Mouse (Mus musculus): ENCODE results near the gene Alpk1. TPM values are rescaled to one million over a fixed set of nuclear protein-coding genes. Genes with fewer than 3 reads are reported as not detected.
A peak's percentile ranks its signal among the peaks of the same experiment; 100 is the strongest.

Gene Alpk1
- polyA plus RNA-seq, 1 experiment from 2014 or later: 0.37 TPM

DNA sequence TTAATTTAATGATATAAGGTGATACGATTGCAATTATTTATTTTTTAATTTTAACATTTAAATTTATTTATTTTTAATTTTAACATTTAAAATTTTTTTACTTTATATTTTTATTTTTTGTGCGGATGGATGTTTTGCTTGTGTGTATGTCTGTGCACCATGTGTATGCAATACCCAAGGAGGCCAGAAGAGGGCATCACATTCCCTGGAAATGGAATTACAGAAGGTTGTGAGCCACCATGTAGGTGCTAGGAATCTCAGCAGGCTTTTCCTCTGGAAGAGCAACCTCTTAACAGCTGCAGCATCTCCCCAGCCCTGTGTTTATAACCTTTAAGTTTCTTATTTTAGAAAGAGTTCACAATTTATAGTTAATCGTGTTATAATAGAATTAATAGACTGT lies 15.4 kb upstream of the Alpk1 start:
- H3K27ac ChIP-seq (replicated peaks; ENCODE audit: low read depth, low read length): no peak overlapping the region
- no peak for ATAC-seq (ENCODE audit: insufficient number of reproducible peaks, low FRiP score, low TSS enrichment, low read depth)
- H3K9me3 ChIP-seq (ENCODE audit: control insufficient read depth, low read length): no peaks in the 10 kb centered on the region
- WGBS: 94% methylated on average over 3 of the region's 3 CpGs
- no peaks in the 10 kb centered on the region for H3K36me3 ChIP-seq (ENCODE audit: control insufficient read depth, insufficient read depth, low read length)
- 0 out of 2 replicates have a peak, but pooled peaks cover 3% of the 10 kb centered on the region for H3K4me1 ChIP-seq (ENCODE audit: control insufficient read depth, insufficient read depth, low read length)
- no peak overlapping the region for H3K4me3 ChIP-seq (ENCODE audit: low read depth, low read length)
- no peak overlapping the region for H3K4me2 ChIP-seq (ENCODE audit: low read depth, severe bottlenecking)
- no peak overlapping the region for H3K9ac ChIP-seq (ENCODE audit: low read length)
- H3K27me3 ChIP-seq (ENCODE audit: control insufficient read depth, insufficient read depth, low read length): no peaks in the 10 kb centered on the region
- no peak for DNase-seq (ENCODE audit: low spot score)

DNA sequence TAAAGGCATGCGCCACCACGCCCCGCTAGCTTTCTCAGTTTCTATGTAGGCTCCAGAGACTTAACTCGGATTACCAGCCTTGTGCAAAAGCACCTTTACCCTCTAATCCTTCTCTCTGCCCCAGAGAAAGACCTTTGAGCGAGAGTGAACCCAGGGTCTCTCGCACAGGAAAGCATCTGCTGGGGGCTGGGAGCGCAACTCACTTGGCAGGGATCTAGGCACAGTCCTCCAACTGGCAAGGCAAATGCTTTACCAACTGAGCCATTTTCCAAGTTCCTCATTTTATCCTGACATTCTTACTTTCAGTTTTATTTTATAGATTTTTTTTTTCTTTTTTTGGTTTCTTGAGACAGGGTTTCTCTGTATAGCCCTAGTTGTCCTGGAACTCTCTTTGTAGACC lies 12.7 kb upstream of the Alpk1 start:
- Histone ChIP-seq H3K27me3 (ENCODE audit: control insufficient read depth, insufficient read depth, low read length) (peaks cover 15% of the 10 kb centered on the region), H3K9ac (ENCODE audit: low read length) (no peak overlapping the region), H3K4me1 (ENCODE audit: control insufficient read depth, insufficient read depth, low read length) (peaks cover 8% of the 10 kb centered on the region; the same call in 1 of the 2 replicates), H3K27ac (replicated peaks; ENCODE audit: low read depth, low read length) (no peak overlapping the region), H3K4me2 (ENCODE audit: low read depth, severe bottlenecking) (no peak overlapping the region), H3K4me3 (ENCODE audit: low read depth, low read length) (no peak overlapping the region), H3K9me3 (ENCODE audit: control insufficient read depth, low read length) (no peaks in the 10 kb centered on the region), H3K36me3 (ENCODE audit: control insufficient read depth, insufficient read depth, low read length) (no peaks in the 10 kb centered on the region)
- DNase-seq (ENCODE audit: low spot score) (no peak), ATAC-seq (ENCODE audit: insufficient number of reproducible peaks, low FRiP score, low TSS enrichment, low read depth) (no peak)
- 84% methylated on average over 7 of the region's 7 CpGs for WGBS

DNA sequence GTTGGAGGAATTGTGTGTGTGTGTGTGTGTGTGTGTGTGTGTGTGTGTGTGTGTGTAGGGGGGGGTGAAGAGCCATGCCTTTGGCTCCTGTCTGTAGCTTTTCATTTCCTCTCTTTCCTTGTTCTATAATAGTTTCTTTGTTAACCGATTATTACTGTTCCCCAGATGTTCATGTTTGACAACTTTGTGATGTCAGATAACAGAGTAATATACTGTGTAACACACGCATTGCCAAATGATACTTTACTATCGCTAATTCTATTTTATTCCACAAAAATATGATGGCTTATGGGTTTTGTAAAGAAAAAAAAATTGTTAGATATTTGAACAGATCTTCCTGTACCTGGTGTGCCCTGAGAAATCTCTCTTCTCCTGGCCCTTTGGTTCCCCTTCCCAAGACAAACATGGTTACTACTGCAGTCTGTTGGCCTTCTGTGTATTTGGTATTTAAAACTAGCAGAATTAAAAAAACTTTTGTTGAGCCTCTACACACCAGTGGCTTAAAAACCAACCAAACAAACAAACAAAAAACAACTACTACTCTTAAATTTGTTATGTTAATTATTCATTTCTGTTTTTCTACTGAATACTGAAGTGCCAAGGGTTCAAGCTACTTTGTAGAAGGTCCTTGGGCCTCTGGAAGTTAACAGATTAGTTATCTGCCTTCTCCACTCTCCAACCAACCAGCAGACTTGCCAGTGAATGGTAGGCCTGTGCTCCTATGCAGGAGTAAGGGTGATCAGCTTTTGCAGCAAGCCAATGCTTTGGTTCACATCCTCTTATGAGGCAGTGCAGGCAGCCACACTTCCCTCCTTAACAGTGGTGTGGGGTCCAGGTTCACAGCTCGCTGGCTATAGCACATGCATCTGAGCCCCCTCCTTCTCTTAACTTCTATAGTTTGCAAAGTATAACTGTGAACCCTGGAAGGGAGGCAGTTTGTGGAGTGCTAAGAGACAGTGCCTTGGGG lies 11.6 kb upstream of the Alpk1 start:
- ATAC-seq (ENCODE audit: insufficient number of reproducible peaks, low FRiP score, low TSS enrichment, low read depth): no peak

DNA sequence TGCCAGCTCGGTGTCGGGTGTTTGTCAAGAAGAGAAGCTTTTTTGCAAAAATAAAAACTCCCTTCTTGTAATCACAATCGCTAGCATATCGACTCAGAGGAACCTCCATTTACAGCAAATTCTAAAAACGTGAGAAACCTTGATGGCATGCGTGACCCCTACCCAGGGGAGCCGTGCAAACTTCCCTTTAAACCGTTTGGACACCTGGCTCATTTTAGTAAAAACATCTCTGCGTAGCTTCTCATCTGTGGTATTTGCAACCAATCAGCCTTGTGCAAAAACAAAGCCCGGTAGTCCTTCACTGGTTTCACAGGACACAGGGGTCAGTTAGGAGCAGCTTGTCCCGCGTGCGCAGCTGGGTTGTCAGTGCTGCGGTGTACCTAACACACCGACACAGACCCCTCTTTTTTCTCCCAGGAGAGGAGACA lies 10.7 kb upstream of the Alpk1 start:
- H3K9me3 ChIP-seq (ENCODE audit: control insufficient read depth, low read length): no peaks in the 10 kb centered on the region
- no peak overlapping the region for H3K27ac ChIP-seq (replicated peaks; ENCODE audit: low read depth, low read length)
- under 1% methylated on average over 15 of the region's 15 CpGs for WGBS
- no peak overlapping the region for H3K9ac ChIP-seq (ENCODE audit: low read length)
- peaks cover 18% of the 10 kb centered on the region for H3K27me3 ChIP-seq (ENCODE audit: control insufficient read depth, insufficient read depth, low read length)
- DNase-seq (ENCODE audit: low spot score): peak; percentile 52
- peak overlapping the region; percentile 90 for H3K4me2 ChIP-seq (ENCODE audit: low read depth, severe bottlenecking)
- H3K4me3 ChIP-seq (ENCODE audit: low read depth, low read length): peak overlapping the region; percentile 57
- H3K4me1 ChIP-seq (ENCODE audit: control insufficient read depth, insufficient read depth, low read length): peaks cover 8% of the 10 kb centered on the region; the same call in 1 of the 2 replicates
- H3K36me3 ChIP-seq (ENCODE audit: control insufficient read depth, insufficient read depth, low read length): no peaks in the 10 kb centered on the region
- ATAC-seq (ENCODE audit: insufficient number of reproducible peaks, low FRiP score, low TSS enrichment, low read depth): no peak

More for the DNA sequence above, 11.6 kb upstream of the Alpk1 start:
- no peaks in the 10 kb centered on the region for H3K36me3 ChIP-seq (ENCODE audit: control insufficient read depth, insufficient read depth, low read length)
- H3K27ac ChIP-seq (replicated peaks; ENCODE audit: low read depth, low read length): no peak overlapping the region
- H3K4me1 ChIP-seq (ENCODE audit: control insufficient read depth, insufficient read depth, low read length): peaks cover 8% of the 10 kb centered on the region; the same call in 1 of the 2 replicates
- H3K4me2 ChIP-seq (ENCODE audit: low read depth, severe bottlenecking): no peak overlapping the region
- peaks cover 18% of the 10 kb centered on the region for H3K27me3 ChIP-seq (ENCODE audit: control insufficient read depth, insufficient read depth, low read length)
- WGBS: 52% methylated on average over 4 of the region's 4 CpGs
- H3K9me3 ChIP-seq (ENCODE audit: control insufficient read depth, low read length): no peaks in the 10 kb centered on the region
- no peak overlapping the region for H3K9ac ChIP-seq (ENCODE audit: low read length)
- no peak overlapping the region; the same call in 1 of the 2 replicates for H3K4me3 ChIP-seq (ENCODE audit: low read depth, low read length)
- DNase-seq (ENCODE audit: low spot score): no peak

DNA sequence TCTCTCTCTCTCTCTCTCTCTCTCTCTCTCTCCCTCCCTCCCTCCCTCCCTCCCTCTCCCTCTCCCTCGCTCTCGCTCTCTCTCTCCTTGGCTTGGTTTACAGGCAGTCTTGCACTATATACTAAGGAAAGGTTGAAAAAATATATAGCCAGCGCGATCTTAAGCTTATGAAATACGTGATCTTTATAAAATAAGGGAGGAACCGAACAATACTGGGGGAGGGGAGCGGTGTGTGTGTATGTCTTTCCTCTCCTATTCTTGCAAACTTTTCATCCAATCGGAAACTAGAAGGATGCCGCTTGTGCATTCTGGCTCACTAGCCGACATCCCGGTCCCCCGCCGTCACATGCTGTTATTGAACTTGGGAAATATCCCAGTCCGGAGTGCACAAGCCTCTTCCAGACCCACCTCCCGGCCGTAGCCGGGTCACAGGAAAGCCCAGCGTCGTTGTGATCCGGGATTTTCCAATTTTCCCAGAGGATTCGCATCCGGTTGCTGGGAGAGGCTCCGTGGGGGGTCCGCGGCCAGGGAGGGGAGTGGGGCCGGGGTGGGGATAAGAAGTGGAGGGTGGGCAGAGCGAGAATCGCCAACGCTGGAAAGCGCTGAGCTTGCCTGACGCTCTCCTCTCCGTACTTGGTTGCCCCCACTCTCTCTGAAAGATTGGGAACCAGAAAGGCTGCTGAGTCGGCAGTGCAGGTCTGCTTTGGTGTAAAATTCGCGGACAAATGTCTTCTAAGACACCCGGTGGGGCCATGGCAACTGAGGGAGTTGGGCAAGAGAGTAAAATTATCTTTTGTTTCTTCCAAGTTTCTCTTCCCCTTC lies 10.1 kb upstream of the Alpk1 start:
- DNase-seq (ENCODE audit: low spot score) (peak; percentile 71), ATAC-seq (ENCODE audit: insufficient number of reproducible peaks, low FRiP score, low TSS enrichment, low read depth) (peak; percentile 75)
- 0% methylated on average over 34 of the region's 36 CpGs for WGBS
- Histone ChIP-seq H3K27me3 (ENCODE audit: control insufficient read depth, insufficient read depth, low read length) (peaks cover 18% of the 10 kb centered on the region), H3K9me3 (ENCODE audit: control insufficient read depth, low read length) (no peaks in the 10 kb centered on the region), H3K4me2 (ENCODE audit: low read depth, severe bottlenecking) (peak overlapping the region; percentile 90), H3K27ac (replicated peaks; ENCODE audit: low read depth, low read length) (no peak overlapping the region), H3K4me1 (ENCODE audit: control insufficient read depth, insufficient read depth, low read length) (peaks cover 8% of the 10 kb centered on the region; the same call in 1 of the 2 replicates), H3K36me3 (ENCODE audit: control insufficient read depth, insufficient read depth, low read length) (no peaks in the 10 kb centered on the region), H3K9ac (ENCODE audit: low read length) (peak overlapping the region; percentile 48; the same call in 1 of the 2 replicates), H3K4me3 (ENCODE audit: low read depth, low read length) (peak overlapping the region; percentile 57)

DNA sequence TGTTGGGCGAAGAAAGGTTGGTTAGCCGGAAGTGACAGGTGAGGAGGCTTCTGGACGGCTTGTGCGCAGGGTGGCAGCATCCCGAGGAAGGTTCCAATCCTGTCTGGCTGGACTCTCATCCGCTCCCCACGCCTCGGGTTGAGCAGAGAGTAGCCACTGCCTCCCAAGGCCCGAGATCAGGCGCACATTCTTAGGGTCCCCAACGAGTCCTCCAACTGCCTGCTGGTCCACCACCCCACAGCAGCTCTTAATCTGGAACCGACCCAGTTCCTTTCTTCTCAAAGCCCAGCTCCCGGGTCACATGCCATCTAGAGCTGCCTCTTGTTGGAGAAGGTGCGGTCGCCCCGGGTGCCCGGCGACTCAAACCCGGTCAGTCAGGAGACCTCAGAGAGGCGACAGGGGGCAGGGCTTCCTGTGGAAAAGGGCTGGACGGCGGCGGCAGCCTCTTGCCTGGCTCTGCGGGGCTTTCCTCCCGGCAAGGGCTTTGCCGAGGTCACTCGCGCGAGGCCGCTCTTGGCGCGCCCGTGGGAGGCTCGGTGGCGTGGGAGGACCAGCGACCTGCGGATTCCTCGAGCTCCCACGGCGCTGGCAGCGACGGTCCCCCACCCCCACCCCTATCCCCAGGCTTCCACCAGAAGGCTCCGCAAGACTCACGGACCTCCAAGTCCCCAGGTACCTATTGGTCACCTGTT lies 9.3 kb upstream of the Alpk1 start, which contains the start of gene Tifa:
Tifa (plus strand) TSS at position 306 of the 692 bp plus-strand sequence.
- Histone ChIP-seq H3K27ac (replicated peaks; ENCODE audit: low read depth, low read length) (no peak within 1 kb of the TSS), H3K9ac (ENCODE audit: low read length) (peak within 1 kb of the TSS; percentile 49), H3K36me3 (ENCODE audit: control insufficient read depth, insufficient read depth, low read length) (no peaks in the 10 kb centered on the region), H3K9me3 (ENCODE audit: control insufficient read depth, low read length) (no peaks in the 10 kb centered on the region), H3K4me3 (ENCODE audit: low read depth, low read length) (peak within 1 kb of the TSS; percentile 57), H3K27me3 (ENCODE audit: control insufficient read depth, insufficient read depth, low read length) (peaks cover 18% of the 10 kb centered on the region), H3K4me2 (ENCODE audit: low read depth, severe bottlenecking) (peak within 1 kb of the TSS; percentile 90), H3K4me1 (ENCODE audit: control insufficient read depth, insufficient read depth, low read length) (peaks cover 8% of the 10 kb centered on the region; the same call in 1 of the 2 replicates)
- WGBS: under 1% methylated on average over 43 of the region's 44 CpGs
- ATAC-seq (ENCODE audit: insufficient number of reproducible peaks, low FRiP score, low TSS enrichment, low read depth) (peak; percentile 28; the same call in 1 of the 2 replicates), DNase-seq (ENCODE audit: low spot score) (peak; percentile 78)

DNA sequence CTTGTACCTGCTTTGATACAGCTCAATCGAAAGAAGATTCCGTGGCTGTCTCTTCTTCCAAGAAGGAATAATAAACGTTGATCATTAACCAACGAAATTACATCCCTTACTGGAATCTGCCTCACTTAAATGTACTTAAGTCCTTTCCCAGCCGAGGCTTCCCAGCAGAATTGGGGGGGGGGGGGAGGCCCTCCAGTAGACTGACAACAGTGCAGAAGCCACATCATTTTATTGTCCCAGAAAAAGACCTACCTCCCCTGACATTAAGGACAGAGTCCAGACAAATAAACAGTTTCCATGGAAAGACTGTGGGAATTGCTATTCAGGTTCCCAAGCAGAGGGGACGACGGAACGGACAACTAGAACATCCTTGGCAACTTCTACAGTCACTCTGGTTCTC lies 8.6 kb upstream of the Alpk1 start:
- peak overlapping the region; percentile 57; the same call in 1 of the 2 replicates for H3K4me3 ChIP-seq (ENCODE audit: low read depth, low read length)
- H3K4me2 ChIP-seq (ENCODE audit: low read depth, severe bottlenecking): peak overlapping the region; percentile 90; the same call in 1 of the 2 replicates
- 18% methylated on average over 8 of the region's 8 CpGs for WGBS

More for the DNA sequence above, 8.6 kb upstream of the Alpk1 start:
- H3K9ac ChIP-seq (ENCODE audit: low read length): no peak overlapping the region
- no peak overlapping the region for H3K27ac ChIP-seq (replicated peaks; ENCODE audit: low read depth, low read length)
- DNase-seq (ENCODE audit: low spot score) (no peak), ATAC-seq (ENCODE audit: insufficient number of reproducible peaks, low FRiP score, low TSS enrichment, low read depth) (no peak)
- peaks cover 8% of the 10 kb centered on the region; the same call in 1 of the 2 replicates for H3K4me1 ChIP-seq (ENCODE audit: control insufficient read depth, insufficient read depth, low read length)
- H3K36me3 ChIP-seq (ENCODE audit: control insufficient read depth, insufficient read depth, low read length): no peaks in the 10 kb centered on the region
- no peaks in the 10 kb centered on the region for H3K9me3 ChIP-seq (ENCODE audit: control insufficient read depth, low read length)
- peaks cover 18% of the 10 kb centered on the region for H3K27me3 ChIP-seq (ENCODE audit: control insufficient read depth, insufficient read depth, low read length)

Data from limb, embryonic 11.5 days (tissue).